Mouse (Mus musculus) ES-E14 (cell line): ENCODE data around the gene Rint1.

Experiments
- CHD2 ChIP-seq: IDR thresholded peaks from 2 replicates; pipeline ENCODE4 v1.6.1; 2014; ENCODE audit warnings: mild to moderate bottlenecking, low read depth, low read length, inconsistent platforms
- HCFC1 ChIP-seq: IDR thresholded peaks from 2 replicates; pipeline ENCODE4 v1.6.1; 2012; ENCODE audit warnings: low read length, inconsistent platforms, borderline replicate concordance; ENCODE audit not compliant: insufficient read depth
- MAFK ChIP-seq: IDR thresholded peaks from 2 replicates; pipeline ENCODE4 v1.6.1; 2014; ENCODE audit warnings: mild to moderate bottlenecking, low read depth, low read length, inconsistent platforms; ENCODE audit not compliant: insufficient read depth

- TF ChIP-seq HCFC1 = no peak
- no peak for TF ChIP-seq CHD2
- no peak for TF ChIP-seq MAFK
Observed at GRCm38 (mm10) chr5:23858001-23858400, 70.5 kb downstream of the Rint1 start.
